Mouse (Mus musculus) monocyte, adult 2 months (primary cell): ENCODE measurements around the gene Mid1.
"Not testable (repeated sequence)": the region's sequence is repeated elsewhere in the genome, so short reads cannot be mapped to it uniquely, and the experiment has no call there.

Experiments used
- DNase-seq, 2 experiments: peaks; one replicate each; pipeline ENCODE4 v3.0.0; 2022; ENCODE audit warnings: low spot score in 2 of 2, low read depth in 1 of 2

Mid1 gene

GRCm38 (mm10) chrX:169999226-169999883 is 314.4 kb downstream of the Mid1 start:
- peak in 1 of 2 experiments; percentile 52 for DNase-seq

- DNase-seq = not testable (repeated sequence)
Measured at GRCm38 (mm10) chrX:169999912-170000641, 315.1 kb downstream of the Mid1 start.

- not testable (repeated sequence) for DNase-seq
Measured at GRCm38 (mm10) chrX:170000642-170001387, 315.8 kb downstream of the Mid1 start.

GRCm38 (mm10) chrX:170001388-170001695 is 316.3 kb downstream of the Mid1 start:
- DNase-seq = not testable (repeated sequence)

GRCm38 (mm10) chrX:170002510-170003197 is 317.7 kb downstream of the Mid1 start:
- DNase-seq = not testable (repeated sequence)

- not testable (repeated sequence) for DNase-seq
Measured at GRCm38 (mm10) chrX:170003536-170003935, 318.5 kb downstream of the Mid1 start.

- not testable (repeated sequence) for DNase-seq
Measured at GRCm38 (mm10) chrX:170004236-170004635, 319.2 kb downstream of the Mid1 start.

GRCm38 (mm10) chrX:170004793-170005192 is 319.8 kb downstream of the Mid1 start:
- not testable (repeated sequence) for DNase-seq

- not testable (repeated sequence) for DNase-seq
Measured at GRCm38 (mm10) chrX:170005194-170005593, 320.2 kb downstream of the Mid1 start.

- DNase-seq = not testable (repeated sequence)
Measured at GRCm38 (mm10) chrX:170005695-170006297, 320.8 kb downstream of the Mid1 start.

GRCm38 (mm10) chrX:170006694-170007247 is 321.8 kb downstream of the Mid1 start:
- DNase-seq = not testable (repeated sequence)

GRCm38 (mm10) chrX:170007375-170008178 is 322.6 kb downstream of the Mid1 start:
- DNase-seq = not testable (repeated sequence)

- not testable (repeated sequence) for DNase-seq
Measured at GRCm38 (mm10) chrX:170008179-170008467, 323.1 kb downstream of the Mid1 start.

GRCm38 (mm10) chrX:170008584-170008983 is 323.6 kb downstream of the Mid1 start:
- DNase-seq = peak in 1 of 2 experiments; percentile 44

- peak in 1 of 2 experiments; percentile 91 for DNase-seq
Measured at GRCm38 (mm10) chrX:170009016-170009750, 324.2 kb downstream of the Mid1 start, which contains the start of gene Gm21887. TSS of gene Gm21887 (plus strand) at chrX:170009659.

GRCm38 (mm10) chrX:170009801-170010221 is 324.8 kb downstream of the Mid1 start:
- peak; percentile 100 for DNase-seq

GRCm38 (mm10) chrX:170010581-170011528 is 325.9 kb downstream of the Mid1 start:
- peak in 1 of 2 experiments; percentile 45 for DNase-seq

- DNase-seq = not testable (repeated sequence)
Measured at GRCm38 (mm10) chrX:170011529-170011879, 326.5 kb downstream of the Mid1 start.
